Mouse (Mus musculus) kidney, postnatal 36 days (tissue): ENCODE results near the gene Kcns1.

Experiments used
- DNase-seq, 2 experiments: peaks; one replicate each; pipeline ENCODE4 v3.0.0; 2021 to 2022; ENCODE audit warnings: mixed read lengths in 2 of 2

The Kcns1 gene

GRCm38 (mm10) chr2:164170902-164171301, at the start of gene Kcns1:
Kcns1 (minus strand) TSS chr2:164171113.
- peak in 1 of 2 experiments; percentile 20 for DNase-seq

GRCm38 (mm10) chr2:164219295-164219694, 48.4 kb upstream of the Kcns1 start:
- DNase-seq = no peak

GRCm38 (mm10) chr2:164212711-164213110, 41.8 kb upstream of the Kcns1 start:
- DNase-seq = no peak

- DNase-seq = no peak
Observed at GRCm38 (mm10) chr2:164210892-164211291, 40.0 kb upstream of the Kcns1 start.

GRCm38 (mm10) chr2:164206676-164207075, 35.8 kb upstream of the Kcns1 start:
- no peak for DNase-seq

GRCm38 (mm10) chr2:164206011-164206410, 35.1 kb upstream of the Kcns1 start:
- peak; percentile 44 to 60 for DNase-seq

- no peak for DNase-seq
Observed at GRCm38 (mm10) chr2:164199626-164200327, 28.9 kb upstream of the Kcns1 start, which contains the start of gene Wfdc15a. Wfdc15a (minus strand) TSS chr2:164200130.

GRCm38 (mm10) chr2:164196700-164196990, 25.7 kb upstream of the Kcns1 start:
- DNase-seq = no peak

GRCm38 (mm10) chr2:164195971-164196699, 25.2 kb upstream of the Kcns1 start:
- DNase-seq = no peak

- no peak for DNase-seq
Observed at GRCm38 (mm10) chr2:164194959-164195630, 24.2 kb upstream of the Kcns1 start.

GRCm38 (mm10) chr2:164192279-164192678, 21.4 kb upstream of the Kcns1 start:
- no peak for DNase-seq

- no peak for DNase-seq
Observed at GRCm38 (mm10) chr2:164190576-164190975, 19.7 kb upstream of the Kcns1 start, which contains the start of gene Wfdc12. Wfdc12 (minus strand) TSS chr2:164190608.

- peak in 1 of 2 experiments; percentile 52 for DNase-seq
Observed at GRCm38 (mm10) chr2:164188722-164189121, 17.8 kb upstream of the Kcns1 start.

GRCm38 (mm10) chr2:164184145-164184719, 13.3 kb upstream of the Kcns1 start:
- no peak for DNase-seq

GRCm38 (mm10) chr2:164183340-164183739, 12.4 kb upstream of the Kcns1 start:
- peak; percentile 33 to 40 for DNase-seq

GRCm38 (mm10) chr2:164182692-164183255, 11.9 kb upstream of the Kcns1 start, which contains the start of gene Wfdc5:
Wfdc5 (minus strand) TSS chr2:164182742.
- no peak for DNase-seq

GRCm38 (mm10) chr2:164180770-164181169, 9.9 kb upstream of the Kcns1 start:
- no peak for DNase-seq

- peak; percentile 36 to 66 for DNase-seq
Observed at GRCm38 (mm10) chr2:164180124-164180523, 9.2 kb upstream of the Kcns1 start.

GRCm38 (mm10) chr2:164177831-164178230, 6.9 kb upstream of the Kcns1 start:
- DNase-seq = no peak

- DNase-seq = no peak
Observed at GRCm38 (mm10) chr2:164175850-164176249, 4.9 kb upstream of the Kcns1 start.

GRCm38 (mm10) chr2:164174649-164175395, 3.9 kb upstream of the Kcns1 start:
- DNase-seq = no peak

GRCm38 (mm10) chr2:164173394-164173793, 2.5 kb upstream of the Kcns1 start:
- no peak for DNase-seq
